Mouse (Mus musculus): ENCODE measurements around the gene Gm1123. TPM values are rescaled to one million over a fixed set of nuclear protein-coding genes. Genes with fewer than 3 reads are reported as not detected.

Gm1123 gene
- total RNA-seq, 2 experiments from 2014 or later = 0.40 TPM; not detected in 1

DNA sequence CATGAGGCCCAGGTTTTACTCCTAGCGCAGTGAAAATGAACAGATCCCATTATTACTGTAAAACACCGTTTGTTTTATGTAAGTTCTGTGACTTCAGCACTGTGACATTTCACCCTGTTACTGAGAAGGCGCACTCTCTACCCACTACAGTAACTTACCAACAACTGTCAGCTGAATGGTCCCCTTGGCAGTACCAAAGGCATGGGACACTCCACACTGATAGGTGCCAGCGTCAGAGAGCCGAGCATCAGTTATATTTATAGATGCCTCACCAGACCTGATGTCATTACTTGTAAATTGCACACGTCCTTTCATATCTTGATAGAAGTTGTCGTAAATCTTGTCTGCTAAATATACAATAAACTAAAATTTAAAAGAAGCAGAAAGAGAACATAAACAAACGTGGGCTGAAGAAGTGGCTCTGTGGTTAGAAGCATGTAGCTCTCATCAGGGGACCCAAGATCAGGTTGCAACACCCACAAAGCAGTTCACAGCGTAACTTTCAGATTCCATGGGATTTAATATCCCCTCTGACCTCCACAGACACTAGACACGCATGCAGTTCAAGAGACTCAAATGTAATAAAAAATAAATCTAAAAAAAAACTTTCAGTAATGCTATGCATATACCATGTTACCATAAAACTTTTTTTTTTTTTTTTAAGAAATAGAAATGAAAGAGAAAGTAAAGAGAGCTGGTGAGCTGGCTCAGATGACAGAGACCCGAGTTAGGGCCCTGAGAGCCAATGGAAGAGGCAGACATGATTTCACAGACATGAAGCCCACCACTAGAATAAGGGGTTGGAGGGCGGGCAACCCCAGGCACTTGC is 26.2 kb downstream of the Gm1123 start:
- DNase-seq (ENCODE audit: extremely low spot score in 1 of 2, low spot score in 1 of 2) = no peak

DNA sequence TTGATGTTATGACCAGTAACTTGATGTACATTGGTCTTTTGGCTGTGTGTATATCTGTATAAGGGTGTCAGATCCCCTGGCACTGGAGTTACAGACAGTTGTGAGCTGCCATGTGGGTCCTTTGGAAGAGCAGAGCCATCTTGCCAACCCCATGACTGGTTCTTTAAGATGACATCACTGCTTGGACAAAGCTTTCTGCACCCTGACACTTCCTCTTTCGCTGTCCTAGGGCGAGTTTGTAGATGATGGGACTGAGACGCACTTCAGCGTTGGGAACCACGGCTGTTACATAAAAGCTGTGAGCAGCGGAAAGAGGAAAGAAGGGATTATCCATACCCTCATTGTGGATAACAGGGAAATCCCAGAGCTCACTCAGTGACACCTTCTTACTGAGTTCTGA is 34.2 kb downstream of the Gm1123 start:
- no peak for DNase-seq (ENCODE audit: extremely low spot score in 1 of 2, low spot score in 1 of 2)

DNA sequence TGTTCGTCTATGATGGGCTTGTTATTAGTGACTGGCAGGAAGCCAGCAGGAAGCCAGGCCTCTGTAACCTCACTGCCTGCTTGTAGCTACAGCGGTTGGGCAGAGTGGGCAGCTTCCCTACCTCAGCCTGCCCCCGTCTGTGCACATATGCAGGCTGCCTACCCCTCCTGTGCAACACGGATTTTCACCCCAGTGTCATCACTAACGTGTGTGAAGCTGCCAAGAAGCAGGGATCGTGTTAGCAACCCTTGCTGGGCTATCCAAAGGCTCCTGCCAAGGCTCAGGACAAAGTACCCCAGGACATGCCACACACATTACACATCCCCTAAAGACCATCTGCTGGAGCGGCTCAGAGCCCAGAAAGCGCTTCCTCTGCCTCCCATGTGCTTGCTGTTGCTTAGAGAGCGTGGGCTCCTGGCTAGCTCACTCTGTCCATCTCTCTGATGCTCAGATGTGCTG is 35.6 kb downstream of the Gm1123 start:
- peak in 1 of 2 experiments; percentile 26 for DNase-seq (ENCODE audit: extremely low spot score in 1 of 2, low spot score in 1 of 2)

DNA sequence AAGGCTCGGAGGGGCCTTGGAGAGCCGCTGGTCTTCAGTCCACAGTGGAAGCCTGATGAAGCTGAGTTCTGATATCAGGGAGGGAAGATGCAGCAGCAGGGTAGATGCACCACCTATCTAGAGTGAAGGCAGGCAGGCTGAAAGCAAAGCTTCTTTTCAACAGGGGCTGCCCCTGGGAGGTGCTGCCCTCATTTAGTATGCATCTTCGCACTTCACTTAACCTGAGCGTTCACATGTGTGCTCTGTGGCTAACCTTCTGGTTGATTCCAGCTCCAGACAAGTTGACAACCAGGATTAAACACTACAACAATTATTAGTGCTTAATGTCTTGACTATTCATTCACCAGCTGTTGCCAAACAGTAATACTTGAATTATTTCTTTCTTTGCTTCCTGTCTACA is 41.4 kb downstream of the Gm1123 start:
- no peak for DNase-seq (ENCODE audit: extremely low spot score in 1 of 2, low spot score in 1 of 2)

DNA sequence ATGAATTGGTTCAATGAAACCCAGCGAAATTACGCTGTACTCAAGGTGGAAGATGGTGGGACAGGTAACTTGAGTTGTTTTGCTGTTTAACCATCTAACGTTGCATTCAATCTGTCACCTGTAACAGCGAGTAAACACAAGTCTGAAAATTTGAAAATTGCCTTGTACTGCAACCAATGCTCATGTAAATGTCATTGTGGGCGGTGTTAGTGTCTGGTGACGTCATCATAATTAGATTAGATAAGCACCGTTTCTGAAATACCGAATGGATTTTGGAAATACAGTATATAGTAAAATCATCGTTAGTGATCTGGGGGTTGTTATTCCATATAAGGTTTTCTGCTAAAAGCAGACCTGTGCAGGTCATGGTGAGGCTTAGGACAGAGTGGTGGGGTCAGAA is 48.4 kb downstream of the Gm1123 start:
- no peak for DNase-seq (ENCODE audit: extremely low spot score in 1 of 2, low spot score in 1 of 2)

DNA sequence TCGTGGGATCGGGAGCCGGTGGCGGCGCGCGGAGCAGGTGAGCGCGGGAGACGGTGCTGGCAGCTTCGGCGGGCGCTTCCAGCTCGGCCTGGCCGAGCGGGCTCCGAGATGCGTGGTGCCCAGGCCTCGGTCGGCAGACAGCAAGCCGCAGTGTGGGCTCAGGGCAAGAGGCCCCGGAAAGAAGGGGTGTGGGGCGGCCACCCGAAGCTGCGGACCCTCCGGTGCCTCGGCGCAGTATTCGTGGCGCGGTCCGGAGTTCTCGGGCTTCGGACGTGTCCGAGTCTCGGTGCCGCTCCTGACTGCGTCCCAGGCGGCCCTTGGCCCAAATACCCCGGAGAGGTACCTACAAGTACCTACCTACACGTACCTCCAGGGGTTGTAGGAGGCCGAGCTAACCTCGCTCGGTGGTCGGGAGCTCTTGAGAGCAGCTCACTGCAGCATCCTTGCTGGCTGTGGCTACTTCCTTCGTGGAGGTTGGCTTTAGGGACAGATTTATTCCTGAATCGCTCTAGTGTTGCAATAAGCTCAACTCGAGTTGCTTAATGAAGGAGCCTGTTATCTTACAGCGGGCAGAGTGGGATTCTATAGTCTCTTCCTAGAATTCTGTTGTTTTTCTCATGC is 48.9 kb downstream of the Gm1123 start:
- DNase-seq (ENCODE audit: extremely low spot score in 1 of 2, low spot score in 1 of 2) = no peak

DNA sequence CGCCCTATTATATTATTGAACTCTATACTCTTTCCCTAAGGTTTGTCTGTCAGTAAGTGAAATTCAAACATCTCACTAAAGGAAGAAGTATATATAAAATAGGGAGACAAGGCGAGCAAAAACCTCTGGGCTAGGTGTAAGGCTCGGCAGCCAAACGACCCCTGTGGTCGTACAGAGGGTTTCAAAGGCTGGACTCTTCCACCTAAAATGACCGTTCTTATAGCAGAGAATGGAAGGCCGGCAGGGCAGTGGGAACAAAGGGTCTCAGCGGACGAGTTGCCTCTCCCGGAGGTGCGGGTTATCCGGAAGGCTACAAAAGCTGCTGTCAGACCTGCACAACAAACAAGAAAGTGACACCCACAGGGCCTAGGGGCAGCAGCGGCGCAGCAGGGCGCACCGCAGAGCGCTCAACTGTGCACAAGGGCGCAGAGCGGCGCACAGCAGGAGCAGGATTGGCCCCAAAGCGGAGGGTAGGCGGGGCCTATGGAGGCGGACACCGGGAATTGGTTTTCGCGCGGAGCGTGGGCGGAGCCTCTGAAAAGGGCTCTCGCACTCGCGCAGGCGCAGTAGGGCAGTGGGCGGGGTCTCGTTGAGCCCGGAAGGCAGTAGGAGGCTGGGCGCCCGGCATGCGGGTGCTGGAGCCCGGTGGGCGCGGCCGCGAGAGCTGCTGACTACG is 49.6 kb downstream of the Gm1123 start, which contains the start of gene Faim:
Gene Faim, plus strand, starts transcription at position 574 of the 676 bp plus-strand sequence.
- DNase-seq (ENCODE audit: extremely low spot score in 1 of 2, low spot score in 1 of 2) = peak; percentile 100

DNA sequence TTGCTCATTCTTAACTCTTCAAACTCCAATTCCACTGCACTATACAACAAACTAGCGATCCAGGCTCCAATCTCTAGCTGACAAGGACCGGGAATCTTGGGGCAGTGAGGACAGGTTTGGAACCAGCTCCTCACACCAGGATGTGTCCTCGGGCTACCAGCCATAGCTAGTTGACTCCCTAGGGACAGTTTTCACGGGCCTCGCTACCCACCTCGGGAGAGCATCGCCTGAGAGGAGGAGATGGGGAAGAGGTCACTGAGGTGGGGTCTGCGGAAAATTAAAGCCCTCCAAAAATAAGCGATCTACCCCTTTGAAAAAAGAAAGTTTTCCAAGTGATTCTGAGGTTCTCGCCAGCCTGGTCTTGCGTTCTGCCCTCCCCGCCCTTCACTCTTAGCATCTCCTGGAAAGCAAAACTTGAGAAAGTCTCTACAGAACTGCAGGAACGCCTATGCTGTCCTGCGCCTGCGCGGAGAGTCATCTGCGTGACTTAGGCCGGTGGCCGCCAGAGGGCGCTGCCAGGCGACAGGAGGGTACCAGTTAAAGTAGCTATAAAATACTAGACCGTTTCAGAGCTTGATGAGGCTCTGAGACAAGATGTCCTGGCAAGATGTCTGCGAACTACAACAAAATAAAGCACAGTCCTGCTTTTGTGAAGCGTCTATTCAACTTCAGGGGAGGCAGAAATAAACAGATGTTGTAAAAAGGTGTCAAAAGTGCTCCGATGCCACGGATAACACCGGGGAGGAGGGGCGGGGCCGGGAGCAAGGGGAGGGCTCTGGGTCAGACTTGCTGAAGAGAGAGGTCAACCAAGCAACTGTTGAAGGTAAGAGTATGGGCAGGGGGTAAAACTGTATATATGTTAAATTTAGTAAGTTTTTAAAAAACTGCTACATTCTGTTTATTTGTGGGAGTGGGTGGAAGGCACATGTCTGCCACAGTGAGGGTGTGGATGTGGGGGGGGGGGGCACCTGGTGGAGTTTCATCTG is 55.8 kb downstream of the Gm1123 start:
- peak; percentile 82 to 94 for DNase-seq (ENCODE audit: extremely low spot score in 1 of 2, low spot score in 1 of 2)

DNA sequence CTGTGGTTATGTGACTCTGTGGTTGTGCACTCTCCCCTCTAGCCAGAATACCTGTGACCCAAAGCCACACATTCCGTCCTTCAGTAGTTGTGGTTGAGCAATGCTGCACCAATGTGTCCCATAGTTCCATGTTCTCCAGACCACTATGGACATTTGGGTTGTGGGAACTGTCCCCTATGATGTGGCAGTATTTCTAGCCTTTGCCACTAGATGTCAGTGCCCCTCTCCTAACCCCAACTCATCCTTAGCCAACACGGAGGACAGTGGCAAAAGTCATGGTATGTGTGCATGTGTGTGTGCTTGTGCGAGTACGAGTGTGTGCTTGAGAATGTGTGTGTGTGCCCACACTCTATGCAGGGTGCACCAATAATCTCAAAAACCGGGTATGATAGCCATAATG is 59.0 kb downstream of the Gm1123 start:
- no peak for DNase-seq (ENCODE audit: extremely low spot score in 1 of 2, low spot score in 1 of 2)

DNA sequence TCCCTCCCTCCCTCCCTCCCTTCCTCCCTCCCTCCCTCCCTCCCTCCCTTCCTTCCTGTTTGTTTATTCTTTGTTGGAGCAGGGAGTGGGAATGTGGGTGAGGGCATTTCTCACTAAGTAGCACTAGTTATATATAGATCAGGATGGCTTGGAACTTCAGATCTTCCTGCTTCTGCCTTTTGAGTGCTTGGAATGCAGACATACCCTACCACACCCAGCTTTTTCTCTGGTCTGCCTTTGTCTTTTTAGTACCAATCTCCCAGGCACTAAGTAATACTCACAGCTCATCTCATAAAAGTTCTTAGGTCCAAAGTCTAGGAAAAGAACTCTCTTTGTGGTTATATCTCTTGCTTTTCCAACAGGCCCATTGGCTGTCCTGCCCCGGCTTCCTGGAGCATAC is 59.4 kb downstream of the Gm1123 start:
- DNase-seq (ENCODE audit: extremely low spot score in 1 of 2, low spot score in 1 of 2) = no peak

DNA sequence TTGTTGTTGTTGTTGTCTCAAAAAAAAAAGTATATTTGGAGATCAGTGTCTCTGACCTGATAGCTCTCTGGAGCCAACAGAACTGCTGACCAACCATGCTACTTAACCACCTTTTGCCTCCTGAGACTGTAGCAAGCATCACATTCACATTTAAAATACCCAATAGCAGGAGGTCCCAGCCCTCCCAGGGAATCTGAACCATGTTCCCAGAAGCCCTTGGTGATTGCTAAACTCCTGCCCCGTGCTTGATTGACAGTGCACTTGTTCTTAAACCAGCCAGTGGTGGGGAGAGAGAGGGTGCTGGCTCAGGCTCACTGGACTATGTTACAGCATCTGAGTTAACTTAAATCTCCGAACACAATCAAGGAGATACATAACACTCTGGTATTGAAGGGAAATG is 60.6 kb downstream of the Gm1123 start:
- no peak for DNase-seq (ENCODE audit: extremely low spot score in 1 of 2, low spot score in 1 of 2)

DNA sequence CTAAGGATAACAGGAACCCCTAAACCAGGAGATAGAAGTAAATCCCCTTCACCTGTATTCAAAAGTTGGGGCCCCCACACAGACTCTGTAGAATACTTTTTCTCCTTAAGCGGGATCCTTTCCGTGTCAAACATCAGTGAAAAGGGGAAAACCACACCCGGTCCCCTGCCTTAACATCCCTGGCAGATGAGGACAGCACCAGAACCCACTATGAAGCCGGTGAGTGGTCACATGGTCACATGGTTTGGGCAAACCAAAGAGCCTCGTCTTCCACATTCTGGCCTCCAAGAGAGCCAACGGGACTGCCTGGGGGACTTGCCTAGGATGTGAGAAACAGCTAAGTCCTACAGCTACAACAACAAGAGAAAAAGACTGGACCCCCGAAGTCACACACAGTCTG is 62.0 kb downstream of the Gm1123 start:
- DNase-seq (ENCODE audit: extremely low spot score in 1 of 2, low spot score in 1 of 2) = no peak

DNA sequence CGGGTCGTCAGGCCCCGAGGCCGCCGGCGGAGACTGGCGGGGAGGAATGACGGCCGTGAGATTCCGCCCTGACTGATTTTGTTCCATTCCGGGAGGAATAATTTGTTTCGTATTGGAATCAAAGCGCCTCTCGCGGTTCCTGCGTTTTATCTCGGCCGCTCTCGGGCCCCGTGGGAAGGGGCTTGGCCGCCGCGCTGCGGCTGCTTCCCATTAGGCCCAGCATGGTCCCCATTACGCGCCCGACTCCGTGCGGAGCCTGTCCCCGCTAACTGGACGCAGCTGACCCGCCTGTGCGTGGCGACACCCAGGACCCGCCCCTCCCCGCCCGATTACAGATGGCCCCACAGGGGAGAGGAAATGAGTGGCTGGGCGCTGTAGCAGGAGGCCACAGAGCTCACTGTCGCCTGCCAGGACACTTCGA is 62.4 kb downstream of the Gm1123 start:
- no peak for DNase-seq (ENCODE audit: extremely low spot score in 1 of 2, low spot score in 1 of 2)

DNA sequence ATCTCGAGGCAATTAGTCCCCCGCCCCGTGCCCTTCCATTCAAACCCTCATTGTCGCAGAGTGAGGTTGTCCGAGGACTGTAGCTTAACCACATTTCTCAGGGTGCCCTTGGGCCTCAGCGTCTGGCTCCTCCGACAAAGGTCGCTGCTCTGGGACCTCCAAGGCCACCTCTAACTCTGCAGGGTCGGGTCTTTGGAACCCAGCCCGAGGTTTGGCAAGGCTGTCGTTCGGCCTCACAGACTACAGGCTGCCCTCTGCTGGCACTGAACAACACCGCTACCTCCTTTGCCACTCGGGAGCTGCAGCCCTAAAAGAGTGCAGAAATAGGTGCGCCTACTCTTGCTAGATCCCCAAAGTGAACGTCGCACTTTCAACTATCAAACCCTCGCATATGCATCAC is 70.4 kb downstream of the Gm1123 start:
- DNase-seq (ENCODE audit: extremely low spot score in 1 of 2, low spot score in 1 of 2) = no peak

DNA sequence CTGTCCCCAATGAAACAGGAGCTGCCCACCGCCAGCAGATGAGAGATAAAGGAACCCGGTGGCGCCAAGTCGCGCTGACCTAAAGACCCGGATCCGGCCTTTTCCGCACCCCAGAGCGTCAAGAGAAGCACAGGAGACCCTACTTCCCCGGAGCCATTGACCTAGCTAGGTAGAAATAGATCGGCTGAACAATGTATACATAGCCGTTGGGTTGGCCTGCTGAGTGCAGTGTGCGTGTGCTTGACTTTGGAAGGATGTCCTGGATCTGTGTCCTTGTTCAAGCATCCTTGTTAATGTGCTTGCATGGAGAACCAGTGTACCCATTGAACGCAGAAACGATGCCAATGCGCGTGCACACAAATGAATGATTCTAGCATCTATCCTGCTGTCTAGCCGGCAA is 71.9 kb downstream of the Gm1123 start:
- DNase-seq (ENCODE audit: extremely low spot score in 1 of 2, low spot score in 1 of 2) = no peak

DNA sequence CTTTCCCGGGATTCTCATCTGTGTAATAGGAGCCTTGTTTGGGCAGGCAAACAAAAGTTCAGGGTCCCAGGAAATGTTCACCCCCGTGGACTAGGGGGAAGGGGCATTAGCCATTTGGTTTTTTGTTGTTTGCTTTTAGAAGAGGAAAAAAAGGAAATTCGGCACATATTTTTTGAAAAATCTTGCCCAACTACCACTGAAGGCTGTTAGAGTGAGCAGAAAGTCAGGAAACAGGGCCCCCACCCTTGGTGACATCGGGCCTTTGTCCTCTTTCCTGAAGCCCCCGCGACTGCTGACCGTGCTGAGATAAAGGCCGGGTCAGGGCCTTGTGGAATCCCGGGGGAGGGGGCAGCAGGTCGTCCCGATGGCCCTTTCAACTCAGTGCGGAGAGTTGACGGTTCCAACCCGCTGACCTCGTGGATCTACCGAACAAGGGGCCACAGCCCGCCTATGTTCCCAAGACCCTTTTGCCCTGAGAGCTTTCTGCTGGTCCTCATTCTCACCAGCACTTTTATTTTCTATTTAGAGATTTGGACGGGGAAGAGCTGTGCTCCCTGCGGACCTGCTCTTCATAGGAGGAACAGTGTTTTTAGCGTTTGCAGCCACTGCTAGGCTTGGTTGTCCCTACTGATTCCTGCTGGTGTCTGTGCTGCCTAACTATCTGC is 72.9 kb downstream of the Gm1123 start:
- no peak for DNase-seq (ENCODE audit: extremely low spot score in 1 of 2, low spot score in 1 of 2)

DNA sequence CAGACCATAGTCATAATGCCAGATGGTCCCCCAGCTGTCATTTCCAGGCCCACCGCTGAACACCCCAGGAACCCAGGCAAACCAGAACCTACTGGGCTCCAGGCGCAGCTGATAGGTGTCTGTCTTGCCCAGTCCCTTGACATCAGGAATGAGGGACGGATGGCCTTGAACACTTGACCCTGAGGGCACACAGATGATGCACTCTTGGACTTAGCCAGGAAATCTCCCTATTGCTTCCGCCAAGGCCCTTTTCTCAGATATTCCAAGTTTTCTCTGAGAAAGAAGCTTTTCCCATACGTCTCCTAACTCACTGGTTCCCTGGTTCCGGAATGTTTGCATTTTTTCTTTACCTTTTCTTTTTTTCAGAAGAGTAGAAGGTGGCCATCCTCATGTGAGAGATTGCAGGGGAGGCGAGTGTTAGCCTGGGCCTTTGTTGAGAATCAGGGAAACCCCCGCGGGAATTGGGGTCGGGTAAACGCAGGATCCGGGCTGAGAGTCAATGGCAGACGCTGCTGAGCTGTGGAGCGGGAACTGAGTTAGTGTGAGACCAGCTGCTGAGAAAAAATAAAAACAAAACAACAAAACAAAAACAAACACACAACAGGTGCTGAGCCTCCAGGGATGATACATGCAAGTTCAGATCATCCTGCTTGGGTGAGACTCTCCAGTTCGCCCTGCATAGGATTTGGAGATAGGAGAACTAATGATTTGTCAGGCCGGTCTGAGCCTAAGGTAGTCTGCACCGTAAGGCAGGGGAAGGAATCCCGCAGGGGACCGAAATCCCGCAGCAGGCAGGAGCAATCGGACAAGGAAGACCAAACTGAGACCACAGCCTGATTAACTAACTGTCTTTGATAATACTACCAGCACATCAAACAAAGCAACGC is 73.7 kb downstream of the Gm1123 start:
- no peak for DNase-seq (ENCODE audit: extremely low spot score in 1 of 2, low spot score in 1 of 2)

DNA sequence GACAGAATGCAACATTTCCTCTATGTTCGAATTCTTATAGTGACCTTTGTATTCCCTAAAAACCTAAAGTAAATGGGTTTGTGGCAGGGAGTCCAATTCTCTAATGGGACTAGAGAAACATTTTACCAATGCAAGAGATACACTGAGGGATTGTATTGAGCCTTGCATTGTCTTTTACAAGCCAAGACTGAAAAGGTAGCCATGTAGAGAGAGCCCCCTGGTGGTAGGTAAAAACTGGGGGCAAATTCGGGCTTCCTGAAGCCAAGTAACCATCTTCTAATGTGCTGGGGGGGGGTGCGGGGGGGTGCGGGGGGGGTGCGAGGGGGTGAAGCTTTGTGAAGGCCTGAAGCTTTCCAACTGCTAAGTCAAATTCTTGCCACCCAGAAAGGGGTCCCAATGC is 75.2 kb downstream of the Gm1123 start:
- DNase-seq (ENCODE audit: extremely low spot score in 1 of 2, low spot score in 1 of 2) = no peak

DNA sequence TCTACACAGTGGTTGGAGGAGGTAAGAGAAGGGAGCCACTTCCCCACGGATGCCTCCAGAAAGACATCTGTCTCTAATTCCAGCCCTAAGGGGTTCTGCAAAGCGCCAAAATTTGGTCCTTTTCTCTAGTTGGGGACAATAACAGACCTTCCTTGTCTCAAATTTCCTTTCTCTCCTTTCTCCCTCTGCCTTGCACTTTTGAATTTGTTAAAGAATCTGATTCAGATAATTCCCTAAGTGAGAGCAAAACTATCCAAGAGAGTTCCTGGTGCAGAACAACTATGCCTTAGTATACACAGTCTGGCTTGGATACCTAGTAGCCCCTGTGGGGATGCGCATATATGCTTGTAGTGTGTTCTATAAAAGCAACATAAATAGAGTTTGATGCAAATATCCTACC is 75.7 kb downstream of the Gm1123 start:
- no peak for DNase-seq (ENCODE audit: extremely low spot score in 1 of 2, low spot score in 1 of 2)

All from layer of hippocampus, postnatal 25 days (tissue).